Mouse (Mus musculus) heart, adult 11 months (tissue): ENCODE measurements at regions not wholly inside any gene's neighbourhood (a gene's known extent, or its start where the extent isn't known, plus 50 kb on each side); places are given as distances from the start of the nearest gene placed in this dataset.

Experiments
- DNase-seq: peaks from one replicate; pipeline ENCODE4 v3.0.0; 2022

GRCm38 (mm10) chr9:115551080-115551479 is 240.9 kb upstream of the Stt3b start:
- DNase-seq = no peak

DNA sequence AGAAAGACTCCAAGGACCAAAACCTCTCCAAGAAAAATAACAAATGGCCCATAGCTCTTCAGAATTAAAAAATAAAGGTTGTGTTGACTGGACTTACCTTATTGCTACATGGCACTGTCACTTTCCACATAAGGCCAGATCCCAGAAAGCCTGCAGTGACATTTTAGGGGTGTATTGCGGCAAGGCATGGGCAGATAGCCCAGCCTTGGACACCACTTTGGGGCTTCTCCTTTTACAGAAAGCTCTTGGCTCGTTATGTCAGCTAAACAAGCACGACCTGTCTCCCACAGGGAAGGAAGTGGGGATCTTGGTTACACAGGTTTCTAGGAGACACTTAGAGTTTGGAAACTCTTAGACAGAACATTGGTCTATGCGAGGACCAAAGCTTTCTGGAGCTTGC is 241.3 kb upstream of the Stt3b start:
- no peak for DNase-seq

DNA sequence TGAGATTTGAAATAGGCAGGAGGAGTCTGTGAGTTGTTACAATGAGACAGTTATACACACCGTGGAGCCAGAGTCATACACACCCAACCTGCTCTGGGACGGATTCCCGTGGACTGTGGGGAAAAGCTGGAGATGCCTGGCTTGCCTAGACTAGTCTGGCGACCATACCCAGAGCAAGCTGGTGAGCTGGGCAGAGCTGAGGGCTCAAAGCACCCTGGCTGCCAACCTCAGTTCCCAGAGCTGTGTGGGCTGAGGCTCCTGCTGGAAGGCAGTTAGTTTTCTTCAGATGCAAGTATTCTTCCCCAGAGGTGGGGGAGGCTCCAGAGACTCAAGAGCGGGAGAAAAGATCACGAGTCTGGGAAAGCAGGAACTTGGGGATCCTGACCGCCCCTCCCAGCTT is 247.9 kb upstream of the Stt3b start:
- no peak for DNase-seq

DNA sequence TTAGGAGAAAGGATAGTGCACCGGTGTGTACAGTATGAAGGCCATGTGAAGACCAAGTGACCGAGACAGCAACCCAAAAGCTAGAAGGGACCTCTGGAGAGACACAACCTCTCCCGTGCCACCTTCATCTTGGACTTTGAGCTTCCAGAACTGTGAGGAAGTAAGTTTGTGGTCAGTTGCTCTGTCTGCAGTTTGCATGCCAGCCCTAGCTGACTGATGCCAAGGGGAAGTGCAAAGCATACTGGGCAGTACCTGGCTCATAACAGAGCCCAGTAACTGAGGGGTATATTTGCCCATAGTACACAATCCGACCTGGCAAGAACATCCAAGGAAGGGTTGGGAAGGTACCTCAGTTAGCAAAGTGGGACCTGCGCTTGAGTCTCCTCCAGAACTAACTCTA is 249.3 kb upstream of the Stt3b start:
- DNase-seq = no peak

DNA sequence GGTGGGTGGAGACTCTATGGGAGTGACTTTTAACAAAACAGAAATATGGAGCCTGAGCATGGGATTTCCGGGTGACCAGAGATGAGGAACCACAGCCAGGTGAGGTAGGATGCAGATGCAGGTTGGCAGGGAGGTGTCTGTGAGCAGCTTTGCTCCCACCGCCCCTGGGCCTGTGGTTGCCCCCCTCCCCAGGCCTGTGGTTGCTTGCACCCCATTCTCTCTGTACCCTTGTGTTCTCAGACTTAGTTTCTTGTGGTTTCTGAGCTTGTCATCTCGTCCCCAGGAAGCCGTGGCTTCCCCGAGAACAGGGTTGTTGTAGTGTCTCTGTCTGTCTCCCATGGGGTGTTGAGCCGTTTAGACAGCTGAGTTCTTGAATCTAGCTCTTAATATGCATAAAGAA is 251.0 kb upstream of the Stt3b start:
- no peak for DNase-seq

- no peak for DNase-seq
Observed at GRCm38 (mm10) chr9:115562783-115563182, 252.6 kb upstream of the Stt3b start.

DNA sequence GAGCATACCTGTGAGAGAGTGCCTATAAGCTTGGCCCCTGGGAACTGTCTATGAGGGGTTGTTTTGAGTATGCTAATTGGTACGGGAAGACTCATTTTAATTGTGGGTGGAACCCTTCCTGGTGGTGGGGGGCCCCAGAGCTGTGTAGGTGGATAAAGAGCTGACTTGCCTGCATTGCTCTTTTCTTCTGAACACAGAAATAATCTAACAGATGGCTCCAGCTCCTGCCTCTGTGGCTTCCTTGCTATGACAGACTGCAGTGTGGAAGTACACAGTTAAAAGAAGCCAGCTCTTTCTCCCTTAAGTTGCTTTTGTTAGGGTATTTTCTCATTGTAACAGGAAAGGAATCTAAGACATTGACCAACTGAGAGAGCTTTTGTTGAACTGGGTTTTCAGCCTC is 254.1 kb upstream of the Stt3b start:
- DNase-seq = no peak

DNA sequence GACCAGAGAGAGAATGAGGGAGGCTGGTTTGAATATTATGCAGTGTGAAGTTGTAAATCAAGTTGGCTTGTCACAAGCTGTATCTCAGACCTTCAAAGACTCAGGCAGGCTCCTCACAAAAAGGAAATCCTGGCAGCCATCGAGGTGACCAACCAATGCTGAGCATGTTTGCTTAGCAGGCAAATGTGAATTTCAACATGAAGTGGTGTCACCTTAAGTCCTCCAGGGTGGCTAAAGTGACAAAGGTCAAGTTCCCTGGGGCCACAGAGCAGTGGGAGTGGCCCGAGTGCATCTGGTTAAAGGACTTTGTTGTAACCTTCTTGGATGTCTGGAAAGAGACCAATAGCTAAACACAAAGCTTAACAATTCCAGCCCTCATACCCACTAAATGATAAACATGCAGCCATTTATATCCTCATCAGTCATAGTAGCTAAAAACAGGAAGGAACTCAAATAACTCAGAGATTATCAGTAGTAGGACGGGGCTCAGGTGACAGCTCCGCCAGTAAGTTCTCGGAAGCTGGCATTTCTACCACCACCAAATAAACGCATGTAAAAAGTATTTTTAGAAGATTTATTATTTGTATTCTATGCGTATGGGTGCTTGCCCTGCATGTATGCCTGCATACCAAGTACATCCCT is 258.6 kb upstream of the Stt3b start:
- no peak for DNase-seq

DNA sequence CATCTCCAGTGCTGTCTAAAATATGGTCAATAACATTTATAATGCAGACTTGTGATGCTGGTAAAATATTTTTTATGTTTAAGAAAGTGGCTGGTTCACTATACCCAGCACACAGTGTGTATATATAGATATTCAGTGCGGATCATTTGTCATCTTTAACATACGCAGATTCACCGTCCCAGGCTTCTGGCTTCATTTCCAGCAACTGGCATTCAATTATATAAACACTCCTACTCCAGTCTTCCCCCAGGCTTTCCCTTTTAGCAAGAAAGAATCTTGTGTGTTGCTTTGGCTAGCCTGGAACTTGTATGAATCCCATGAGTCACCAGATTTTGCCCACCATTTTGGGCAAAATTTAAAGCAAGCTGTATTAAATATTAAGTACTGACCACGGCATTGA is 260.8 kb upstream of the Stt3b start:
- no peak for DNase-seq

GRCm38 (mm10) chr9:115581116-115581515 is 270.9 kb upstream of the Stt3b start:
- no peak for DNase-seq

DNA sequence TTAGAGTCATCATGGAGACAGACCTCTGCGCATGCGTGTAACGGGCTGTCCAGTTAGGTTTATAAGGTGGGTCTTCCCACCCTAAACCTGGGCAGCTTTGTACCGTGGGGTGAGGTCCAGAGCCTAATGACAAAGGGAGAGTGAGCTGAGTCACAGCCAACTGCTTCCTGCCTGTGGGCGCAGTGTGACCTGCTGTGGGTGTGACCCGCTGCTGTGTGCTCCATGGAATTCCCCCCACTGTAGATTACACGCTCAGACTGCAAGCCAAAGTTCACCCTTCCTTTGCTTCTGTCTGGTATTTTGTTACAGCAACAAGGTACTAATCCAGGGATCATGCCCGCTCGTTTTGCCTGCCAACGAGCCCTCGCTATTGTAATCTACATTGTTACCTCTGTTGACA is 273.3 kb upstream of the Stt3b start:
- DNase-seq = no peak

DNA sequence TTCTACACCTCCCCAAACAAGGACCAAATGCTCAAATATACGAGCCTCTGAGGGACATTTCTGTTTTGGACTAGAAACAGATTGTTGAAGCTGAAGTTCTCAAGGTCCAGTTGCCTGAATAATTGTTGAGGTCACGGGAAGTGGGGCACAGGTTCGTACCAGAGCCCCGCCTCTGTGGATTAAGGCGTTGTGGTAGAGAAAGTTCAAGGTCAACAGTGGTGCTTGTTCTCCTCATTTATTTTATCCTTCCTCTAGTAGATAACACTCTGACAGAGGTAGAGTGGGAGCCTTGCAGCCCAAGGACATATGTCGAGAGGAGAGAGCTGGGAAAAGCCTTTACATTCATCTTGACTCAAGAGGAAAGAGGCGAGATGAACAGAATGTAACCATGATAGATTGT is 274.7 kb upstream of the Stt3b start:
- DNase-seq = no peak

- DNase-seq = no peak
Observed at GRCm38 (mm10) chr9:115592466-115592865, 282.2 kb upstream of the Stt3b start.

DNA sequence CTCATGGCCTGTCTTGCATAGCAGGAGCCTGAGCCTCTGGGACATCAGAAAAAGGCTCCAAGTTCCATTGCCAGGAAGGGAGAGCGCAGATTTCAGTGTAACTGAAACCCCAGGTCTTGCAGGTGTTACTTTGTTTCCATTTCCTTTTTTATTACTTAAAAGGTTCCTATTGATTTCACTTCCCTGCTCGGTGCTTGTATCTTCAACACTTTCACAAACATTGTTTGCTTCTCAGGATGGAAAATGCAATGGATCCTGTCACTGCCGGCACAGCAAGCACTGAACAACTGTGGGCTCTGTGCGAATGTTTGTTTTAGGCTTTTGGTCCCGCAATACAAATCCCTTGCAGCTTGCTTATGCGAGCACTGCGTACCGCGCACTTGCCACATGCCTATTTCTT is 290.0 kb upstream of the Stt3b start:
- DNase-seq = no peak

DNA sequence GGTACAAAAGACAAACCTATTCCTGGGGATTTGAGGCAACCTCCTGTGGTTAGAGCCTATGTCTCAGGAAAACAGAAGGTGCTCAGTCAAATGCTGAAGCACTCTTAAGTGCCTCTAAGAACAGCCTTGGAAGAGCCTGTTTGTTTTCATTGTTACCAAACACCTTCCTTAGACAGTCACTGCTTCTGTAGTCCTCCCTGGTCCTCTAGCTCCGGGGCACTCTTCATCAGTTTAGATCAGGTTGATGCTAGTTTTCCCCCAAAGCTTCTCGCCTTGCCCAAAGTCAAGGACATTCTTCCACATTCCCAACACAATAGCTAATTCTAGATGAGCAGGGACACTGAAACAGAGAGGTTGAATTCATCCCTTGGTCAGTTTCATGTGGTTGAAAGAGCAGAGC is 290.6 kb upstream of the Stt3b start:
- no peak for DNase-seq

GRCm38 (mm10) chr9:115602772-115603171 is 292.6 kb upstream of the Stt3b start:
- no peak for DNase-seq

- no peak for DNase-seq
Observed at GRCm38 (mm10) chr9:115604450-115604849, 294.2 kb upstream of the Stt3b start.

DNA sequence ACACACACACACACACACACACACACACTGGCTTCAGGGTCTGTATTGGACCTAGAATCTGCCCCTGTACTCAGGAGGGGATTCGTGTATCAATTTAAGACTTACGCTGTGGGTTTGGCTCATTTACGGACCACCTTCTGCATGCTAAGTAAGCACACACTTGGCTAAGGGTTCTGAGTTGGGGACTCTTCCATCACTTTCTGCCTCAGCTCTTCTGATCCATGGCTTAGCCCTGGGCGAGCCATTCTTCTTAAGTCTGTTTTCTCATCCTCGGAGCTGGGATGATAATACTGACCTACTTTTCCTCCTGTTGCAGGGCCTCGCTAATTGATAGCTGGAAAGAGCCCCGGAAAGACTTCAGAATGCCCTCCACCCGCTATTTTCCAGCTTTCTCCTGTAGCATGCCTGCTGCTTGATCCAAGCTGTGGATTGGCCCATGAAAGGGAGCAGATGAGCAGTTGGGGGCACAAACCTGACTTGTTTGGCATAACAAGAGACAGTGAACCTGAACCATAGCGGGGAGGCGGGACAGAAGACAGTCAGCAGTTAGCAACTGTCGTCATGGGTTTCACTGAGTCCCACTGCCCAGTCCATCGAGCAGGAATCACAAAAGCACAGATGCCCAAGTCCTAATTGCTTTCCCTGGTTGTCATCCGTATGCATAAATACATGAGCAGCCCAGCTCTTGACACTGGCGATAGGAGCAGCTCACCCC is 294.9 kb upstream of the Stt3b start:
- DNase-seq = no peak

DNA sequence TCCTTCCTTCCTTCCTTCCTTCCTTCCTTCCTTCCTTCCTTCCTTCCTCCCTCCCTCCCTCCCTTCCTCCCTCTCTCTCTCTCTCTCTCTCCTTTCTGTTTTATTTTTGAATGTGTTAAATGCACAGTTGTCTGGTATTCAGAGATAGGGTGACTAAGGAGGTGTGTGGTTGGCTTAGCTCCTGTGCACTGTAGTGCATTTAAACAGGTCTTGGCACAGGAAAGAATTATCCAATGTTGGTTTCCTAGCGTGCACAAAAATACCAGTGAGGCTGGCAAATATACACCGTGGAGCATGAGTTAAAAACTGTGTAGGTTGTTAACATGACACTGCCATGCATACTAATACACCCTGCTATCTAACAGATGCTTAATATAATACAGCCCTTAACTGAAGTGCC is 297.7 kb upstream of the Stt3b start:
- no peak for DNase-seq

DNA sequence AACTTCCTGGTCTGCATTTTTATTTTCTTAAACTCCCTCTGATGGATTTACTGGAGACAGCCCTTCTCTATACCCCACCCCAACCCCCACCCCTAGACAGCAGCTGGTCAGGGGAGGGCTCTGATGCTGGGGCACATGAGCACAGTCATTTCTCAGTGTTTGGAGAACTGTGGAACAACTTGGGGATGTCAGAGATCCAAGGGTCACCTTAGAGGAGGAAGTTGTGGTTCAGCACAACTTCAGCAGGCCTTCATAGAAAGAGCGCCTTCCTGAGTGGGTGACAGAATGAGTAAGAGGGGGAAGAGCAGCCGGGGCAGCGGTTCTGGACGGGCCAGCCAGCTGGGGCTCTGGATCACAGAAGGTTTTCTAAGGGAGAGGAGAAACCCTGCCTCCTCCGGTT is 298.2 kb upstream of the Stt3b start:
- DNase-seq = no peak

DNA sequence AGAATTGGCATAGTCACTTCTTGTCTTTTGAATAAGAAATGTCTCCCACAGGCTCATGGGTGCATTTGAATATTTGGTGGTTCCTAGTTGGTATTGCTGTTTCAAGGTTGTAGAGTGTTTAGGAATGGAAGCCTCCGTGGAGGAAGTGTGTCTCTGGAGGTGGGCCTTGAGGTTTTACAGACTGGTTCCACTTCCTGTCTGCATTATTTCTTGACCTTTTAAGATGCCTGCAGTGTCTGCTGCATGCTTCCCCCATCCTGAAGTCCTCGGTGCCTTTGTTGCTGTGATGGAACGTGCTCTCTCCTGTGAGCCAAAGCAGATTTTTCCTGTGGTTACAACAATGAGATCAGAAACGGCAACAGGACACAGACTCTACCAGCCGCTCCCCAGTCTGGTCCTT is 299.4 kb upstream of the Gadl1 start:
- DNase-seq = no peak

DNA sequence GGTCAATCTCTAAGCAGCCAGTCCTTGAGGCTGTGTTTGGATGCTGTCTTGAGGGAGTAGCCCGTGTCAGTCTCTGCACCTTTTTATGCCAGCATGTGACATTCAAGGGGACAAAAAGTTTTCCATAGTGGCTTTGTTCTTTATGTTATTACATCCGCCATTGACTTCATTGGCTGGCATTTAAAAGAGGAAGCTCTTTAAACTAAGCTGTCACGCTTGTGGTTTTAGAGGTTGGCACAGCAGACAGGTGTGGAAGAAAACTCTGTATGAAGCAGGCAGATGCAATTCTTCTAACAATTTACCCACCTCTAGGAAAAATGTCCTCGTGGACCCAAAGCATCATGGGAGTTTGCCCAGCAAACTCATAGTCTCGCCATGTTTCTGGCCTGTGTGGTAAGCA is 297.5 kb upstream of the Gadl1 start:
- DNase-seq = no peak

GRCm38 (mm10) chr9:115612908-115613307 is 296.3 kb upstream of the Gadl1 start:
- no peak for DNase-seq

DNA sequence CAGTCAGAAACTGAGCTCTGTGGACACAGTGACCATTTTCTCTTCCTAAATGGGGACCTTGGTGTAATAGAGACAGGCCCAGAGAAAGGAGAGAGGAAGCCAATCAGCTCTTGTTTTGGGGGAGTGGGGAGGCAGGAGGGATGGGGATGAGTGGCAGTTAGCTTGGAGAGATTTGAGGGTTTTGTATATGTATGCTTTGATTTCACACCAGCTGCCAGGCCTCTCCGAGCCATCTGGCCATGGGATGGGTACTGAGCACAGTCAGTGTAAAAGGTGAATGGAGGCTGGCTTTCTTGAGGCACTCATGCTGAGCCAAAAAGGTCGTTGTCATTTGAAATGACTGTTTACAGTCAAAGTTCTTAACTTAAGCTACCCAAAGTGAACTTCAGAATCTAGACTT is 295.2 kb upstream of the Gadl1 start:
- no peak for DNase-seq

DNA sequence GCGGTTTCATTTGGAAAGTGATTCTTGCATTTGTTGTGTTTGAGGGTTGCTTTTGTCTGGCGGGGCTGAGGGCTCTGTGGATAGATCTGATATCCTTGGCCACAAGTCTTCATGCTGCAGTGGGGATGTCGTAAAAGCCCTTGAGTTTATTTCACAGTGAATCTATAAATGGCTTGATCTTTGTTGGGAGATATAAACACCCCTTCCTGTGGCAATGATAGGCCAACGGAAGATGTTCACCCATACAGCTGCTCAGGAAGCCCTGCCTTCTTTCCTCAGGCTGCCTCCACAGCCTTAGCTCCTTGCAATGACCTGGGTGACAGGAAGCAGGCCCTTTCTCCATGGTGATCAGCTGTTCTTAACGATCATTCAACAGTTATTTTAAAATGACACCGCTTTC is 291.3 kb upstream of the Gadl1 start:
- no peak for DNase-seq
